Mouse (Mus musculus): ENCODE results near the gene Slc4a1.

The Slc4a1 gene

GRCm38 (mm10) chr11:102374108-102374725 lies 8.2 kb upstream of the Slc4a1 start:
- DNase-seq = no peak

- no peak for DNase-seq
These were observed 7.6 kb upstream of the Slc4a1 start for GRCm38 (mm10) chr11:102373646-102374045.

GRCm38 (mm10) chr11:102372936-102373335 lies 6.9 kb upstream of the Slc4a1 start:
- no peak for DNase-seq

- no peak for DNase-seq
These were observed 6.1 kb upstream of the Slc4a1 start for GRCm38 (mm10) chr11:102371926-102372685.

GRCm38 (mm10) chr11:102370285-102370684 lies 4.3 kb upstream of the Slc4a1 start:
- DNase-seq = no peak

- no peak for DNase-seq
These were observed 3.3 kb upstream of the Slc4a1 start for GRCm38 (mm10) chr11:102369263-102369662.

- DNase-seq = no peak
These were observed 2.3 kb upstream of the Slc4a1 start for GRCm38 (mm10) chr11:102368347-102368746.

- DNase-seq = no peak
These were observed 1.7 kb upstream of the Slc4a1 start for GRCm38 (mm10) chr11:102367504-102368280.

GRCm38 (mm10) chr11:102365699-102366098 lies 304 bp downstream of the Slc4a1 start:
- no peak for DNase-seq

- no peak for DNase-seq
These were observed 1.2 kb downstream of the Slc4a1 start for GRCm38 (mm10) chr11:102364570-102365371.

- no peak for DNase-seq
These were observed 2.4 kb downstream of the Slc4a1 start for GRCm38 (mm10) chr11:102363623-102364022.

GRCm38 (mm10) chr11:102361776-102362495 lies 4.1 kb downstream of the Slc4a1 start:
- DNase-seq = no peak

GRCm38 (mm10) chr11:102358365-102358764 lies 7.6 kb downstream of the Slc4a1 start:
- DNase-seq = no peak

- no peak for DNase-seq
These were observed 9.2 kb downstream of the Slc4a1 start for GRCm38 (mm10) chr11:102356636-102357350.

GRCm38 (mm10) chr11:102356190-102356589 lies 9.8 kb downstream of the Slc4a1 start:
- DNase-seq = no peak

- no peak for DNase-seq
These were observed 10.5 kb downstream of the Slc4a1 start for GRCm38 (mm10) chr11:102355501-102355900.

GRCm38 (mm10) chr11:102353021-102353431 lies 13.0 kb downstream of the Slc4a1 start:
- no peak for DNase-seq

GRCm38 (mm10) chr11:102352378-102352777 lies 13.6 kb downstream of the Slc4a1 start:
- no peak for DNase-seq

- DNase-seq = no peak
These were observed 15.0 kb downstream of the Slc4a1 start for GRCm38 (mm10) chr11:102350981-102351523.

- no peak for DNase-seq
These were observed 15.6 kb downstream of the Slc4a1 start for GRCm38 (mm10) chr11:102350416-102350815.

All from lung, postnatal 10 days (tissue).